Mouse (Mus musculus): ENCODE data around the gene Mvd.

The Mvd gene

GRCm38 (mm10) chr8:122426145-122426544, 17.1 kb downstream of the Mvd start:
- DNase-seq (ENCODE audit: low spot score) = no peak

GRCm38 (mm10) chr8:122423659-122424058, 19.6 kb downstream of the Mvd start:
- DNase-seq (ENCODE audit: low spot score) = no peak

GRCm38 (mm10) chr8:122423217-122423616, 20.0 kb downstream of the Mvd start:
- no peak for DNase-seq (ENCODE audit: low spot score)

DNA sequence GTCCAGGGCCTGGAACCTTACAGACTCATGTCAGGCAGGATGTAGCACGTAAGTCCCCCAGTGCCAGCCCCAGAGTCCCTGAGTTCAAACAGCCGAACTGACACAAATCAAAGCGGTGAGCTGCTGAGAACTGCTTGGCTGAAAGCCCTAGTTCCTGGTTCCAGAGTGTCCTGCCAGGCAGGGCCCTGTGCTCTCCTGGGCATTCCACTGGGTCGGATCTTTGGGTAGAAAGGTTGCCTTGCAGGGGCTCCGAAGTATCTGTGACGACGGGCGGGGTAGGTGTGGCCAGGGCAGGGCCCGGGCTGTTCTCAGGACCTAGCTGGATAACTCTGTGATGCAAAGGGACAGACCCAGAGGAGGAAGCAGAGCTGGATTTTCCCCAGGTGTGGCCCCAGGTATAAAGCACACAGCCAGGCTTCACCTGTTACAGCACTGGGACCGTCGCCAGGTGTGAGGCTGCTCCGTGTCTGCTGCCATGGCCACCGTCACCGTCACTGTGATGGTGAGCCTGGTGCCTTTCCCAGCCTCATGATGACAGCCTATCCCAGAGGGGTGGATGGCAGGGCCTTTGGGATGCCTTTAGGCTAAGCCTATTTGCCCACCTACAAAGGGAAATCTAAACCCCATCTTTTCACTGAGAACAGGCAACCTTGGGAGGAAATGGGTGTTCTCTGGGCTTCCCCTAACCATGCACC, 21.7 kb downstream of the Mvd start, which contains the start of gene Il17c:
Gene Il17c, plus strand, starts transcription at position 645 of the 695 bp plus-strand sequence.
- DNase-seq (ENCODE audit: low spot score) = no peak

- no peak for DNase-seq (ENCODE audit: low spot score)
Measured at GRCm38 (mm10) chr8:122419881-122420555, 23.2 kb downstream of the Mvd start.

DNA sequence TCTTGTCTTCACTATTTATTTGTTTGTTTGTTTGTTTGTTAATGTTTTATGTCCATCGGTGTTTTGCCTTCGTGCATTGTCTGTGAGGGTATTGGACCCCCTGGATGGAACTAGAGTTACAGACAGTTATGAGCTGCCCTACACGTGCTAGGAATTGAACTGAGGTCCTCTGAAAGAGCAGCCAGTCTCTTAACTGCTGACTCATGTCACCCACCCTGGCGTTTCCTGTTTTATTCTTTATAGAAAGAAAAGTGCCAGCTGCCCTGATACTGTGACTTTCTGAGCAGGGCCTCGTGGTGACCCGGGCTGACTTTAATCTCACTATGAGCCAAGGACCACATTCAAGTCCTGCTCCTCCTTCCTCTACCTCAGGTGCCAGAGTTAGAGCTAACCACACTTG, 27.7 kb downstream of the Mvd start:
- no peak for DNase-seq (ENCODE audit: low spot score)

DNA sequence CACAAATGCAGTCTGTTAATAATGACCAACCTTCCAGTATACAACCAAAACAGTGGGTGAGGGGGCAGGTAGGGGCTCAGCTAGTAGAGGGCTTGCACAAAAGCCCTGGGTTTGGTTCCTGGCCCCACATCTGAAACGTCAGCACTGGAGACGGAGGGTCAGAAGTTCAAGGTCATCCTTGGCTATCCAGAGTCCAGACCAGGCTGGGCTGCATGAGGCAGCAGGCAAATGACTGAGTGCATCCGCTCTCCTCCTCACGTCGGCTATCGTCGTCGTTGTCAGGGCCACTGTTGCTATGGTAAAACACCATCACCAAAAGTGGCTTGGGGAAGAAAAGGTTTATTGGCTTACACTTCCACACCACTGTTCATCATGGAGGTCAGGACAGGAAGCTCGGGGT, 28.9 kb downstream of the Mvd start:
- DNase-seq (ENCODE audit: low spot score) = no peak

- no peak for DNase-seq (ENCODE audit: low spot score)
Measured at GRCm38 (mm10) chr8:122407678-122408077, 35.5 kb downstream of the Mvd start.

DNA sequence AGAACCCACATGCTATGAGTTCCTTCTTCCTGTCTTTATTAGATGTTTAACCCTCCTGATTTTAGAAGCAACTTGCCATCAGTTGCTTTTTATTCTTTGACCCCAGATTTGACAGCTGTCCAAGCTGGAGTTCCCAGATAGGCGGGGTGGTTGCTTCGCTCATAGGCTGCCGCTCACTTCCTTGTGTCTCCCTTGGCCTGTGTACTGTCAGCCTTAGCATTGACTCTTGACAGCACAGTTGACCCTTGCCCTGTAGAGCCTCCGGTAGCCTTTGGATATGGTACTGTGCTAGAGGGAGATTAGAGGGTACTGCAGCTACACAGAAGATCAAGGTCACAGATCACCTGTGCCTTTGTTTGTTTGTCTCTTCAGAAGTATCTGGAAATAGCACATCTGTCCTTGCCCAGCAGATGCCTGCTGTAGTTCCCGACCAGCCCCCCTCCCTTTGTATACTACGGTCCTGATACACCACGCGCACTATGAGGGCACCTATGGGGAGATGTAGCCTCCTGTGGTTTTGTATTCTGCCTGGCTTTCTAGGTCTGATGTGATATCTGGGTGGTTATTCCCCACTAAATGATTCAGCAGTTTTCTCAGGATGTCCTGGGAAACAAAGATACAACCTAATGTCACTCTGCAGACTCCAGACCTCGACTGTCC, 37.9 kb downstream of the Mvd start:
- no peak for DNase-seq (ENCODE audit: low spot score)

GRCm38 (mm10) chr8:122398186-122398585, 45.0 kb downstream of the Mvd start:
- DNase-seq (ENCODE audit: low spot score) = no peak

DNA sequence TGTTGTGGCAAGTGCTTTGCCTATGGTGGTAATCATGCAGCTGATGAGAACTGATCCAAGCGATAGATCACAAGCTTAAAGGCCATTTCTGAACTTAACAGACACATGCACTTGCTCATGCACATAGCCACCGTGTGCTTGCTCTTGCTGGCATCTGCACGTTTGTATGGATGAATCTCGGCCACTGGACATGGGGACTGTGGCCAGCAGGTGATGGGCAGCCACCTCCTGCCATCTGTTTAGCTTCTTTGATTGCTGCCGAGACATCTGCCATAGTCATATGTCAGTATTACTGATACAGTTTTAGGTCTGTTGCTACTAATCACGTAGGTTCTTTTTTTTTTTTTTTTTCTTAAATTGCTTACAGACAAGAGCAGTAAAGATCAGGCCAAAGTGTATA, 47.9 kb downstream of the Mvd start:
- DNase-seq (ENCODE audit: low spot score) = no peak

- DNase-seq (ENCODE audit: low spot score) = no peak
Measured at GRCm38 (mm10) chr8:122393717-122394116, 49.5 kb downstream of the Mvd start.

- no peak for DNase-seq (ENCODE audit: low spot score)
Measured at GRCm38 (mm10) chr8:122390758-122391157, 52.5 kb downstream of the Mvd start.

GRCm38 (mm10) chr8:122389357-122389756, 53.9 kb downstream of the Mvd start:
- no peak for DNase-seq (ENCODE audit: low spot score)

All from ovary, postnatal 36 days (tissue).